Mouse (Mus musculus) stomach, embryonic 16.5 days (tissue): Measurements from ENCODE around the gene Col24a1. TPM values are rescaled to one million over a fixed set of nuclear protein-coding genes. Genes with fewer than 3 reads are reported as not detected.

Experiments used
- ATAC-seq: fragments of 200-750 bp; cut with Nextera tagmentation; 2 replicates; pipeline ENCODE4 v1.8.0; 2017; ENCODE audit warnings: moderate number of reproducible peaks, moderate TSS enrichment; ENCODE audit not compliant: insufficient read depth, low FRiP score
- H3K27ac ChIP-seq: fragments of 300-500 bp; sonication (generic); 2 replicates; pipeline ENCODE4 v1.5.1; 2014; ENCODE audit warnings: low read length
- H3K27me3 ChIP-seq: fragments of 300-500 bp; sonication (generic); 2 replicates; pipeline ENCODE4 v1.6.1; 2014; ENCODE audit warnings: low read length, control low read depth, mixed read lengths; ENCODE audit not compliant: control insufficient read depth, insufficient read depth
- H3K36me3 ChIP-seq: fragments of 300-500 bp; sonication (generic); 2 replicates; pipeline ENCODE4 v1.6.1; 2014; ENCODE audit warnings: low read length; ENCODE audit not compliant: control insufficient read depth, insufficient read depth
- H3K4me1 ChIP-seq: fragments of 300-500 bp; sonication (generic); 2 replicates; pipeline ENCODE4 v1.6.1; 2014; ENCODE audit warnings: low read length, control low read depth, mixed read lengths; ENCODE audit not compliant: control insufficient read depth, insufficient read depth
- H3K4me2 ChIP-seq: fragments of 300-500 bp; sonication (generic); 2 replicates; pipeline ENCODE4 v1.6.1; 2014; ENCODE audit warnings: low read depth, low read length, mixed read lengths
- H3K4me3 ChIP-seq: fragments of 300-500 bp; sonication (generic); replicated peaks from 2 replicates; pipeline ENCODE4 v1.5.1; 2014; ENCODE audit warnings: mild to moderate bottlenecking, low read length
- H3K9ac ChIP-seq: fragments of 300-500 bp; sonication (generic); 2 replicates; pipeline ENCODE4 v1.6.1; 2014; ENCODE audit warnings: low read length
- H3K9me3 ChIP-seq: fragments of 300-500 bp; sonication (generic); replicated peaks from 2 replicates; pipeline ENCODE4 v1.6.1; 2016; ENCODE audit warnings: low read length, control low read depth; ENCODE audit not compliant: control insufficient read depth
- WGBS: fragments of 180-500 bp; shearing (Covaris S2); extraction: QIAGEN DNeasy Blood & Tissue Kit; methylation state at CpG from one replicate; pipeline ENCODE4 v1.1.7; 2014; 5-methylcytosine and 5-hydroxymethylcytosine counted together
- polyA plus RNA-seq: library from polyadenylated mRNA; unstranded; fragments of >200 nt; fragmentation: Nextera tagmentation; extraction: Ambion mirVana; gene quantifications from 2 replicates; pipeline ENCODE4 v1.2.1, GENCODE M21; 2015

The Col24a1 gene
- polyA plus RNA-seq, 1 experiment from 2014 or later, result 4.3 TPM

DNA sequence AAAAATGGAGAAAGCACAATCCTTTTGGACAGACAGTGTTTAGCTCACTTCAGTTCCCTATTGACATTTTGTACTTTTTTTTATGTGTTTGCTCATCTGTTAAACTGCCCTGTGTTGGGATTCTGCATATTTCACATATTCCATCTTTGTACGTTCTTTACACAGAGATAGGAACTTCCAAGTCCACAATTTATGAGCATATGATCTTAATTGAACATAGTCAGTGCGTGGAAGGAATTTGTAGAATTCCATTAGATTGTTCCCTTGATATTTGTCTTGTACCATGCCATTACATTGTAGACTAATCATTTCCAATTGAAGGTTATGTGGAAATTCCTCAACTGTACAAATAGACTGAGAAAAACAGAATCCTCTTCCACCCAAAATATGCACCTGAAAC, 212.6 kb downstream of the Col24a1 start:
- no peak for ATAC-seq
- Histone ChIP-seq H3K9ac (no peak overlapping the region), H3K27ac (no peak overlapping the region), H3K9me3 (no peaks in the 10 kb centered on the region), H3K4me2 (no peak overlapping the region), H3K36me3 (no peaks in the 10 kb centered on the region), H3K4me3 (no peak overlapping the region), H3K4me1 (no peaks in the 10 kb centered on the region), H3K27me3 (no peaks in the 10 kb centered on the region)
- WGBS, result 67% methylated on average over 2 of the region's 2 CpGs

GRCm38 (mm10) chr3:145508550-145508949, 216.3 kb downstream of the Col24a1 start:
- 61% methylated on average over 7 of the region's 7 CpGs for WGBS
- no peak for ATAC-seq
- no peaks in the 10 kb centered on the region for H3K4me1 ChIP-seq
- H3K36me3 ChIP-seq, result no peaks in the 10 kb centered on the region
- H3K4me2 ChIP-seq, result no peak overlapping the region
- no peaks in the 10 kb centered on the region for H3K27me3 ChIP-seq
- H3K4me3 ChIP-seq, result no peak overlapping the region
- H3K9ac ChIP-seq, result no peak overlapping the region
- no peaks in the 10 kb centered on the region for H3K9me3 ChIP-seq
- H3K27ac ChIP-seq, result no peak overlapping the region

DNA sequence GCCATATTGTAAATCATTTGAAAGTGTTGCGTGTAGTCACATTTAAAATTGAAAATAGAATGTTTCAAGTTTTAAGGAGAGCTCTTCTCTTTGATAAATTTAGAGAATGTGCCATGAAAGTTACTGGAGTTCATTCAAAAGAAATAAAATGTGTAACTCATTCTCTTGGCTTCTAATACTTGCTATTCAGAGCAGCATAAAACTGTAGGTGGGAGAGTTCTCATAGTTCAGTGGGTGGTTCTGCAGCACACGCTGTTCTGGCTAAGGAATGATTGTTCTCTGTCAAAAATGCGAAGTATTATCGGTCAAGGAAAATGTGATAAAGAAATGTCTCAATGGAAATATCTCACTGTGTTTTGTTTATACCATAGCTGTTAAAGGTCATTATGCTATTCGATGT, 221.9 kb downstream of the Col24a1 start:
- Histone ChIP-seq H3K27me3 (no peaks in the 10 kb centered on the region), H3K9me3 (no peaks in the 10 kb centered on the region), H3K36me3 (no peaks in the 10 kb centered on the region), H3K4me1 (no peaks in the 10 kb centered on the region), H3K27ac (no peak overlapping the region), H3K4me3 (no peak overlapping the region), H3K9ac (no peak overlapping the region), H3K4me2 (no peak overlapping the region)
- WGBS, result 73% methylated on average over 5 of the region's 5 CpGs
- ATAC-seq, result no peak

DNA sequence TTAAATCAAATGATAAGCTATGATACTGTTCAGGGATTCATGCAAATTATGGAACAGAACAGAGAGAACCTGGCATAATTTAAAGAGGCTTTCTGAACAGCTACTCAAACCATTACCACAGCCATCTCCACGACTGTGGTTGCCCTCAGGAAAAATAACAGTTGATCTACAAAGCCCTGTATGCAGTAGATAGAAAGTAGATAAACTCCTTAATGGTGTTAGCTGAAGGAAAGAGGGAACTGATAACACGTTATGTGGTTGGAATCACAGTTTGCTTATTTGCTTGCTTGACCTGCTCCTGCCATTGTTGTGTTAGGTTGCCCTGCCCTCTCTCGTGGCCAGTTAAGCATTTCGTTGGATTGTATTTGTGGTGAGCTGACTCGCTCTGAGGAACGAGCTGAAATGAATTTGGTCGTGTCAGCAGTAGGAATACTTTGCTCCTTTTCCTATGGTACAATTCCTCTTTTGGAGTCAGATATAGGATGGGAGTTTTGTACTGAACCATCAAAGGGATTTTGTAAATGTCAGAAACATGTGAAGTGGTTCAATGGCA, 229.3 kb downstream of the Col24a1 start:
- no peak overlapping the region for H3K4me2 ChIP-seq
- H3K9ac ChIP-seq, result no peak overlapping the region
- H3K9me3 ChIP-seq, result no peaks in the 10 kb centered on the region
- 0 out of 2 replicates have a peak, but pooled peaks cover 5% of the 10 kb centered on the region for H3K4me1 ChIP-seq
- no peak overlapping the region for H3K27ac ChIP-seq
- no peaks in the 10 kb centered on the region for H3K36me3 ChIP-seq
- ATAC-seq, result no peak
- H3K4me3 ChIP-seq, result no peak overlapping the region
- no peaks in the 10 kb centered on the region for H3K27me3 ChIP-seq
- 34% methylated on average over 7 of the region's 7 CpGs for WGBS

- H3K27ac ChIP-seq, result no peak overlapping the region
- H3K27me3 ChIP-seq, result no peaks in the 10 kb centered on the region
- 62% methylated on average over 2 of the region's 2 CpGs for WGBS
- no peak overlapping the region for H3K4me2 ChIP-seq
- no peak for ATAC-seq
- H3K9me3 ChIP-seq, result no peaks in the 10 kb centered on the region
- H3K4me3 ChIP-seq, result no peak overlapping the region
- no peaks in the 10 kb centered on the region for H3K36me3 ChIP-seq
- no peak overlapping the region for H3K9ac ChIP-seq
- 0 out of 2 replicates have a peak, but pooled peaks cover 5% of the 10 kb centered on the region for H3K4me1 ChIP-seq
Observed at GRCm38 (mm10) chr3:145522311-145522710, 230.0 kb downstream of the Col24a1 start.

DNA sequence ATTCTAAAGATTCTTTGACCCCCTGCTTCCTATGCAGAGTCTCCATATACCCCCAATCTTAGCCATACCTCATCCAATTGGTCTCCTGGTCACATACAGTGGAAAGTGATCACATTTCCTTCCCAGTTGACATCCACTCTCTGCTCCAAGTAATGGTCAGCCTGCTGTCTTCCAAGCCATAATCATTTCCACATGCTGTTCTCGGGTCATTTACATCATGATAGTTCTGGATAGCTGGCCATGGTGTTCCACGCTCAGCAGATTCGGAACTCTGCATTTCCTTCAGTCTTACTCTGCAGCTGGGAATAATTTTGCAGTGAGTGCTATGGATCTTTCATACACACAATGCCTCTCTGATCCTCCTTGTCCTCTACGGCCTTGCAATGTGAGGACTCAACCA, 233.0 kb downstream of the Col24a1 start:
- Histone ChIP-seq H3K4me3 (no peak overlapping the region), H3K4me2 (no peak overlapping the region), H3K4me1 (0 out of 2 replicates have a peak, but pooled peaks cover 5% of the 10 kb centered on the region), H3K9ac (no peak overlapping the region), H3K27ac (no peak overlapping the region), H3K36me3 (no peaks in the 10 kb centered on the region), H3K9me3 (no peaks in the 10 kb centered on the region), H3K27me3 (no peaks in the 10 kb centered on the region)
- WGBS, result 85% methylated on average over 4 of the region's 4 CpGs
- no peak for ATAC-seq

GRCm38 (mm10) chr3:145537870-145538269, 245.6 kb downstream of the Col24a1 start:
- Histone ChIP-seq H3K27me3 (no peaks in the 10 kb centered on the region), H3K4me3 (no peak overlapping the region), H3K9ac (no peak overlapping the region), H3K27ac (no peak overlapping the region), H3K4me2 (no peak overlapping the region), H3K36me3 (no peaks in the 10 kb centered on the region), H3K4me1 (no peaks in the 10 kb centered on the region), H3K9me3 (no peaks in the 10 kb centered on the region)
- ATAC-seq, result no peak
- WGBS, result 78% methylated on average over 1 of the region's 1 CpGs

- H3K4me3 ChIP-seq, result no peak overlapping the region
- WGBS, result 67% methylated on average over 10 of the region's 10 CpGs
- ATAC-seq, result no peak
Observed at GRCm38 (mm10) chr3:145548441-145549415, 256.5 kb downstream of the Col24a1 start.

DNA sequence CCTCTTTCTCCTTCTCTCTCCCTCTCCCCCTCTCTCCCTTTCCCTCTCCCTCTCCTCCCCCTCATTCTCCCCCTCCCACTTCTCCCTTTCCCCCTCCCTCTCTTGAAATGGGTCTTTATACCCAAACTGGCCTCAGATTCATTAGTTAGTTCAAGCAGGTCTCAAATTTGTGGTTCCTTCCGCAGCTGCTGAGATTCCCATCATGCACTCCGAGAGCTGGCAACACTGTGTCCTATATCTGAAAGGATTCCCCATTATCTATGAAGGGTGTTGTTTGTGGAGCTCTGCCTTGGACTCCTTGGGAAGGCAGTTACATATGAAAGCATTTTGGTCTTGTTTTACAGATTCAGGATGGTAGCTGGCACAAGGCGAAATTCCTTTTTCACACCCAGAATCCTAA, 257.9 kb downstream of the Col24a1 start:
- H3K9ac ChIP-seq, result no peak overlapping the region
- no peaks in the 10 kb centered on the region for H3K36me3 ChIP-seq
- no peaks in the 10 kb centered on the region for H3K27me3 ChIP-seq
- no peaks in the 10 kb centered on the region for H3K4me1 ChIP-seq
- no peak for ATAC-seq
- 81% methylated on average over 3 of the region's 3 CpGs for WGBS
- H3K4me2 ChIP-seq, result no peak overlapping the region
- H3K9me3 ChIP-seq, result no peaks in the 10 kb centered on the region
- H3K4me3 ChIP-seq, result no peak overlapping the region
- no peak overlapping the region for H3K27ac ChIP-seq

More at GRCm38 (mm10) chr3:145548441-145549415, 256.5 kb downstream of the Col24a1 start:
- Histone ChIP-seq H3K36me3 (no peaks in the 10 kb centered on the region), H3K4me1 (no peaks in the 10 kb centered on the region), H3K9me3 (no peaks in the 10 kb centered on the region), H3K27me3 (no peaks in the 10 kb centered on the region), H3K27ac (no peak overlapping the region), H3K9ac (no peak overlapping the region), H3K4me2 (no peak overlapping the region)
